Mouse (Mus musculus) heart, embryonic 12.5 days (tissue): Measurements from ENCODE around the gene Gm20388. TPM values are rescaled to one million over a fixed set of nuclear protein-coding genes. Genes with fewer than 3 reads are reported as not detected.

Experiments
- ATAC-seq: fragments of 200-750 bp; cut with Nextera tagmentation; 2 replicates; pipeline ENCODE4 v1.8.0; 2017; ENCODE audit warnings: moderate TSS enrichment, moderate library complexity; ENCODE audit not compliant: insufficient number of reproducible peaks, low FRiP score
- H3K27ac ChIP-seq: fragments of 300-500 bp; sonication (generic); 2 replicates; pipeline ENCODE4 v1.5.1; 2016; ENCODE audit warnings: mild to moderate bottlenecking, moderate library complexity; ENCODE audit not compliant: poor library complexity, severe bottlenecking
- H3K27me3 ChIP-seq: fragments of 300-500 bp; sonication (generic); replicated peaks from 2 replicates; pipeline ENCODE4 v1.6.1; 2016; ENCODE audit warnings: mild to moderate bottlenecking, moderate library complexity
- H3K36me3 ChIP-seq: fragments of 300-500 bp; sonication (generic); 2 replicates; pipeline ENCODE4 v1.6.1; 2016; ENCODE audit warnings: mild to moderate bottlenecking, moderate library complexity
- H3K4me1 ChIP-seq: fragments of 300-500 bp; sonication (generic); replicated peaks from 2 replicates; pipeline ENCODE4 v1.6.1; 2016; ENCODE audit warnings: mild to moderate bottlenecking
- H3K4me2 ChIP-seq: fragments of 300-500 bp; sonication (generic); 2 replicates; pipeline ENCODE4 v1.6.1; 2016; ENCODE audit warnings: mild to moderate bottlenecking, moderate library complexity
- H3K4me3 ChIP-seq: fragments of 300-500 bp; sonication (generic); 2 replicates; pipeline ENCODE4 v1.5.1; 2016; ENCODE audit warnings: mild to moderate bottlenecking
- H3K9ac ChIP-seq: fragments of 300-500 bp; sonication (generic); 2 replicates; pipeline ENCODE4 v1.6.1; 2016; ENCODE audit warnings: mild to moderate bottlenecking, moderate library complexity
- H3K9me3 ChIP-seq: fragments of 300-500 bp; sonication (generic); replicated peaks from 2 replicates; pipeline ENCODE4 v1.6.1; 2016; ENCODE audit warnings: mild to moderate bottlenecking, moderate library complexity
- WGBS: fragments of 180-500 bp; shearing (Covaris S2); methylation state at CpG from one replicate; pipeline ENCODE4 v1.1.7; 2016; 5-methylcytosine and 5-hydroxymethylcytosine counted together
- polyA plus RNA-seq: library from polyadenylated mRNA; unstranded; fragments of >200 nt; fragmentation: Nextera tagmentation; extraction: Ambion mirVana; gene quantifications from 2 replicates; pipeline ENCODE4 v1.2.1, GENCODE M21; 2016

The Gm20388 gene
- polyA plus RNA-seq, 1 experiment from 2014 or later, result not detected

GRCm38 (mm10) chr8:120740579-120740978 is 829.9 kb downstream of the Gm20388 start:
- Histone ChIP-seq H3K9ac (no peak overlapping the region), H3K4me2 (no peak overlapping the region), H3K4me1 (peaks cover 19% of the 10 kb centered on the region)

DNA sequence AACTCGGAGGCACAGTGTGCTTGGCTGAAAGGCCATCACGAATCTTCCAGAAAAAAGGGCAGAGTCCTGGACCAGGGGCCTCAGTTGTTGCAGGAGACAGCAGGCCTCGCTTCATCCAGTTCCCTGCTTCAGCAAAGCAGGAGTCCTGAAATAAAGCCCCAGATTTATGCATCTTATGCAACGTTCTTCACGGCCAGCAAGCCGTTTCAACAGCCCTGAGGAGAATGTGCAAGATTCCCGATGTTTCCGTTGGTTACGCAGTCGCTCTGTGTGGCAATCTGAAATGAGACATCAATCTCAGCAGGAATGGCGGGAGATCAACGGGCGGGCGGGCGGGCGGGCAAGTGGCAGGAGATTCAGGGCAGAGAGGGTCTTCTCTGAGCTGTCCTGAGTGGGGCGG is 830.4 kb downstream of the Gm20388 start:
- no peak for ATAC-seq
- H3K9ac ChIP-seq, result no peak overlapping the region
- peaks cover 48% of the 10 kb centered on the region for H3K27me3 ChIP-seq

More at GRCm38 (mm10) chr8:120740579-120740978, 829.9 kb downstream of the Gm20388 start:
- WGBS, result 64% methylated on average over 2 of the region's 2 CpGs
- Histone ChIP-seq H3K4me3 (no peak overlapping the region), H3K27ac (no peak overlapping the region), H3K9me3 (no peaks in the 10 kb centered on the region), H3K36me3 (no peaks in the 10 kb centered on the region), H3K27me3 (peaks cover 51% of the 10 kb centered on the region)
- no peak for ATAC-seq

GRCm38 (mm10) chr8:120741815-120742530 is 831.3 kb downstream of the Gm20388 start:
- no peak overlapping the region for H3K27ac ChIP-seq
- ATAC-seq, result no peak
- 82% methylated on average over 15 of the region's 15 CpGs for WGBS

More for the DNA sequence above, 830.4 kb downstream of the Gm20388 start:
- Histone ChIP-seq H3K9me3 (no peaks in the 10 kb centered on the region), H3K36me3 (no peaks in the 10 kb centered on the region), H3K4me3 (no peak overlapping the region), H3K27ac (no peak overlapping the region), H3K4me2 (no peak overlapping the region), H3K4me1 (peaks cover 16% of the 10 kb centered on the region)
- 87% methylated on average over 17 of the region's 17 CpGs for WGBS

GRCm38 (mm10) chr8:120743149-120743897 is 832.7 kb downstream of the Gm20388 start:
- H3K27ac ChIP-seq, result no peak overlapping the region
- H3K4me2 ChIP-seq, result no peak overlapping the region
- H3K4me3 ChIP-seq, result no peak overlapping the region
- peaks cover 12% of the 10 kb centered on the region for H3K4me1 ChIP-seq
- no peaks in the 10 kb centered on the region for H3K36me3 ChIP-seq
- WGBS, result 75% methylated on average over 12 of the region's 12 CpGs
- no peak overlapping the region for H3K9ac ChIP-seq
- ATAC-seq, result no peak
- H3K27me3 ChIP-seq, result peaks cover 29% of the 10 kb centered on the region
- H3K9me3 ChIP-seq, result no peaks in the 10 kb centered on the region

More at GRCm38 (mm10) chr8:120741815-120742530, 831.3 kb downstream of the Gm20388 start:
- H3K9me3 ChIP-seq, result no peaks in the 10 kb centered on the region
- no peak overlapping the region for H3K4me3 ChIP-seq
- peaks cover 12% of the 10 kb centered on the region for H3K4me1 ChIP-seq
- no peak overlapping the region for H3K9ac ChIP-seq
- H3K4me2 ChIP-seq, result no peak overlapping the region
- no peaks in the 10 kb centered on the region for H3K36me3 ChIP-seq
- peaks cover 43% of the 10 kb centered on the region for H3K27me3 ChIP-seq

- Histone ChIP-seq H3K36me3 (no peaks in the 10 kb centered on the region), H3K9ac (no peak overlapping the region), H3K27ac (no peak overlapping the region), H3K27me3 (peaks cover 26% of the 10 kb centered on the region), H3K4me2 (no peak overlapping the region), H3K9me3 (no peaks in the 10 kb centered on the region), H3K4me1 (peaks cover 11% of the 10 kb centered on the region), H3K4me3 (no peak overlapping the region)
- ATAC-seq, result no peak
- WGBS, result 59% methylated on average over 4 of the region's 4 CpGs
These were observed 833.3 kb downstream of the Gm20388 start for GRCm38 (mm10) chr8:120743898-120744290.

GRCm38 (mm10) chr8:120744448-120744847 is 833.8 kb downstream of the Gm20388 start:
- Histone ChIP-seq H3K27me3 (peaks cover 26% of the 10 kb centered on the region), H3K36me3 (no peaks in the 10 kb centered on the region), H3K4me2 (no peak overlapping the region), H3K9ac (no peak overlapping the region), H3K9me3 (no peaks in the 10 kb centered on the region), H3K4me1 (peaks cover 6% of the 10 kb centered on the region), H3K27ac (no peak overlapping the region), H3K4me3 (no peak overlapping the region)
- 67% methylated on average over 5 of the region's 5 CpGs for WGBS
- no peak for ATAC-seq

DNA sequence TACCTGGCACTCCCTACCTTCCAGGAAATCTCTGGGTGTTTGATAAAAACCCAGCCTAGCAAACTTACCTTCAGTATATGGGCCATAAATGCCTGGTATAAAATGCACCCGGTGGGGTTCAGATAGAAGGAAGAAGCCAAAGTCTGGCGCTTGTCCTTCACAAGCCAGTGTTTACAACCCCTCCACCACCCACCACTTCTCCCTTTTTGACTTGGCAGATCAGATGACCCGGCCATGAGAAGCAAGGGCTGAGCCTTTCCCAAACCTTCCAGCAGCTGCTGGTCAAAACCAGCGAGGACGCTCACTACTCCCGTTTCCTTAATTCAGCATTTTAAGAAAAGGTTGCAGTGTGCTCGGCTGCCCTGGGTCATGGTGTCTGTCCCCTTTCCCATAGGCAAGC is 834.6 kb downstream of the Gm20388 start:
- WGBS, result 71% methylated on average over 7 of the region's 7 CpGs
- no peak overlapping the region for H3K27ac ChIP-seq
- no peak overlapping the region for H3K9ac ChIP-seq
- peaks cover 18% of the 10 kb centered on the region for H3K27me3 ChIP-seq
- peaks cover 6% of the 10 kb centered on the region for H3K4me1 ChIP-seq
- H3K4me3 ChIP-seq, result no peak overlapping the region
- no peaks in the 10 kb centered on the region for H3K9me3 ChIP-seq
- H3K4me2 ChIP-seq, result no peak overlapping the region
- no peaks in the 10 kb centered on the region for H3K36me3 ChIP-seq
- ATAC-seq, result no peak

GRCm38 (mm10) chr8:120746007-120746701 is 835.5 kb downstream of the Gm20388 start:
- Histone ChIP-seq H3K9me3 (no peaks in the 10 kb centered on the region), H3K4me2 (no peak overlapping the region), H3K27me3 (0 out of 2 replicates have a peak, but pooled peaks cover 17% of the 10 kb centered on the region), H3K4me1 (peaks cover 6% of the 10 kb centered on the region), H3K9ac (no peak overlapping the region), H3K27ac (no peak overlapping the region), H3K4me3 (no peak overlapping the region), H3K36me3 (no peaks in the 10 kb centered on the region)
- no peak for ATAC-seq
- 79% methylated on average over 18 of the region's 18 CpGs for WGBS

GRCm38 (mm10) chr8:120747286-120747685 is 836.6 kb downstream of the Gm20388 start:
- 76% methylated on average over 7 of the region's 7 CpGs for WGBS
- Histone ChIP-seq H3K9ac (no peak overlapping the region), H3K36me3 (no peaks in the 10 kb centered on the region), H3K27me3 (0 out of 2 replicates have a peak, but pooled peaks cover 14% of the 10 kb centered on the region), H3K4me1 (peaks cover 18% of the 10 kb centered on the region), H3K9me3 (no peaks in the 10 kb centered on the region), H3K4me3 (no peak overlapping the region), H3K27ac (no peak overlapping the region), H3K4me2 (no peak overlapping the region)
- no peak for ATAC-seq

- Histone ChIP-seq H3K36me3 (no peaks in the 10 kb centered on the region), H3K4me2 (no peak overlapping the region), H3K4me1 (peaks cover 18% of the 10 kb centered on the region), H3K27me3 (peaks cover 24% of the 10 kb centered on the region), H3K9ac (no peak overlapping the region), H3K4me3 (no peak overlapping the region), H3K27ac (no peak overlapping the region), H3K9me3 (no peaks in the 10 kb centered on the region)
- ATAC-seq, result no peak
- 74% methylated on average over 9 of the region's 9 CpGs for WGBS
These were observed 840.0 kb downstream of the Gm20388 start for GRCm38 (mm10) chr8:120750616-120751015.
